Mouse (Mus musculus): ENCODE results near the gene Slc15a3. TPM values are rescaled to one million over a fixed set of nuclear protein-coding genes. Genes with fewer than 3 reads are reported as not detected.
A peak's percentile ranks its signal among the peaks of the same experiment; 100 is the strongest.

Gene Slc15a3
- total and polyA plus RNA-seq, 2 experiments from 2014 or later: 0.59 to 2.7 TPM

GRCm38 (mm10) chr19:10895016-10895528 lies 55.5 kb downstream of the Slc15a3 start, which contains the start of gene Prpf19:
TSS of gene Prpf19 (plus strand) at chr19:10895231.
- peak within 1 kb of the TSS; percentile 96 for H3K9ac ChIP-seq (replicated peaks; ENCODE audit: low read depth, low read length)
- 0 out of 2 replicates have a peak, but pooled peaks have one; percentile 43 for TF ChIP-seq EP300 (IDR thresholded peaks at IDR 0.05; ENCODE audit: low read depth)
- 0 out of 2 replicates have a peak, but pooled peaks have one; percentile 5 for TF ChIP-seq CTCF (IDR thresholded peaks at IDR 0.05; ENCODE audit: low read depth)
- DNase-seq (ENCODE audit: low spot score): peak; percentile 99
- H3K9me3 ChIP-seq (replicated peaks; ENCODE audit: control insufficient read depth, low read length): no peaks in the 10 kb centered on the region
- no peaks in the 10 kb centered on the region for H3K27me3 ChIP-seq (ENCODE audit: control insufficient read depth, insufficient read depth, low read length)
- H3K27ac ChIP-seq (ENCODE audit: low read depth): peak within 1 kb of the TSS; percentile 96
- H3K4me1 ChIP-seq (ENCODE audit: control insufficient read depth, insufficient read depth): peaks cover 25% of the 10 kb centered on the region
- H3K4me2 ChIP-seq (ENCODE audit: low read depth, low read length): peak within 1 kb of the TSS; percentile 90
- H3K36me3 ChIP-seq (replicated peaks; ENCODE audit: control insufficient read depth, insufficient read depth, low read length): peaks cover 25% of the 10 kb centered on the region
- ATAC-seq (ENCODE audit: insufficient read depth, low read depth): peak; percentile 93
- WGBS: under 1% methylated on average over 42 of the region's 43 CpGs
- H3K4me3 ChIP-seq (ENCODE audit: low read depth, low read length): peak within 1 kb of the TSS; percentile 93

GRCm38 (mm10) chr19:10895708-10896107 lies 56.2 kb downstream of the Slc15a3 start:
- Histone ChIP-seq H3K27me3 (ENCODE audit: control insufficient read depth, insufficient read depth, low read length) (no peaks in the 10 kb centered on the region), H3K4me3 (ENCODE audit: low read depth, low read length) (peak overlapping the region; percentile 93), H3K27ac (ENCODE audit: low read depth) (peak overlapping the region; percentile 96), H3K9ac (replicated peaks; ENCODE audit: low read depth, low read length) (peak overlapping the region; percentile 96), H3K4me2 (ENCODE audit: low read depth, low read length) (peak overlapping the region; percentile 90), H3K4me1 (ENCODE audit: control insufficient read depth, insufficient read depth) (peaks cover 32% of the 10 kb centered on the region), H3K9me3 (replicated peaks; ENCODE audit: control insufficient read depth, low read length) (no peaks in the 10 kb centered on the region), H3K36me3 (replicated peaks; ENCODE audit: control insufficient read depth, insufficient read depth, low read length) (peaks cover 31% of the 10 kb centered on the region)
- no peak for TF ChIP-seq CTCF (IDR thresholded peaks at IDR 0.05; ENCODE audit: low read depth)
- TF ChIP-seq EP300 (IDR thresholded peaks at IDR 0.05; ENCODE audit: low read depth): no peak
- WGBS: 1% methylated on average over 16 of the region's 16 CpGs
- DNase-seq (ENCODE audit: low spot score) (no peak), ATAC-seq (ENCODE audit: insufficient read depth, low read depth) (no peak)

- Histone ChIP-seq H3K4me1 (ENCODE audit: control insufficient read depth, insufficient read depth) (peaks cover 32% of the 10 kb centered on the region), H3K9ac (replicated peaks; ENCODE audit: low read depth, low read length) (peak overlapping the region; percentile 96), H3K27ac (ENCODE audit: low read depth) (peak overlapping the region; percentile 96), H3K9me3 (replicated peaks; ENCODE audit: control insufficient read depth, low read length) (no peaks in the 10 kb centered on the region), H3K27me3 (ENCODE audit: control insufficient read depth, insufficient read depth, low read length) (no peaks in the 10 kb centered on the region), H3K4me2 (ENCODE audit: low read depth, low read length) (peak overlapping the region; percentile 90), H3K4me3 (ENCODE audit: low read depth, low read length) (peak overlapping the region; percentile 93), H3K36me3 (replicated peaks; ENCODE audit: control insufficient read depth, insufficient read depth, low read length) (peaks cover 43% of the 10 kb centered on the region)
- ATAC-seq (ENCODE audit: insufficient read depth, low read depth) (peak; percentile 25; the same call in 1 of the 2 replicates), DNase-seq (ENCODE audit: low spot score) (peak; percentile 82)
- no peak for TF ChIP-seq EP300 (IDR thresholded peaks at IDR 0.05; ENCODE audit: low read depth)
- no peak for TF ChIP-seq CTCF (IDR thresholded peaks at IDR 0.05; ENCODE audit: low read depth)
- 20% methylated on average over 7 of the region's 7 CpGs for WGBS
These were observed 57.3 kb downstream of the Slc15a3 start for GRCm38 (mm10) chr19:10896849-10897248.

DNA sequence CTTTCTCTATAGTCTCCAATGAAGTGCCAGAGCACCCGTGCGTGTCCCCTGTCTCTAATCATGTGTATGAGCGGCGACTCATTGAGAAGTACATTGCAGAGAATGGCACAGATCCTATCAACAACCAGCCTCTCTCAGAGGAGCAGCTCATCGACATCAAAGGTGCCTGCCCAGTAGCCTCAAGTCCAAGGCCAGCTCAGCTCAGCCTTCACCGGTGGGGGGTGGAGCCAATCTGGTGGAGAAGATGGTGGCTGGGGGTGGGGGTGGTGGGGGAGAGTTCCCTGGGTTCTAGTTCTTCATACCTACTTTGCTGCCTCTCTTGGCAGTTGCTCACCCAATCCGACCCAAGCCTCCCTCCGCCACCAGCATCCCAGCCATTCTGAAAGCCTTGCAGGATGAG lies 58.0 kb downstream of the Slc15a3 start:
- H3K27ac ChIP-seq (ENCODE audit: low read depth): peak overlapping the region; percentile 96
- 50% methylated on average over 8 of the region's 8 CpGs for WGBS
- no peaks in the 10 kb centered on the region for H3K27me3 ChIP-seq (ENCODE audit: control insufficient read depth, insufficient read depth, low read length)
- no peaks in the 10 kb centered on the region for H3K9me3 ChIP-seq (replicated peaks; ENCODE audit: control insufficient read depth, low read length)
- no peak for DNase-seq (ENCODE audit: low spot score)
- ATAC-seq (ENCODE audit: insufficient read depth, low read depth): no peak
- TF ChIP-seq CTCF (IDR thresholded peaks at IDR 0.05; ENCODE audit: low read depth) (no peak), EP300 (IDR thresholded peaks at IDR 0.05; ENCODE audit: low read depth) (no peak)
- H3K4me3 ChIP-seq (ENCODE audit: low read depth, low read length): peak overlapping the region; percentile 93; the same call in 1 of the 2 replicates
- peaks cover 49% of the 10 kb centered on the region for H3K36me3 ChIP-seq (replicated peaks; ENCODE audit: control insufficient read depth, insufficient read depth, low read length)
- H3K4me1 ChIP-seq (ENCODE audit: control insufficient read depth, insufficient read depth): peaks cover 32% of the 10 kb centered on the region
- H3K4me2 ChIP-seq (ENCODE audit: low read depth, low read length): peak overlapping the region; percentile 90
- peak overlapping the region; percentile 96; the same call in 1 of the 2 replicates for H3K9ac ChIP-seq (replicated peaks; ENCODE audit: low read depth, low read length)

- no peak overlapping the region for H3K4me3 ChIP-seq (ENCODE audit: low read depth, low read length)
- ATAC-seq (ENCODE audit: insufficient read depth, low read depth): peak; percentile 28; the same call in 1 of the 2 replicates
- no peaks in the 10 kb centered on the region for H3K9me3 ChIP-seq (replicated peaks; ENCODE audit: control insufficient read depth, low read length)
- 16% methylated on average over 6 of the region's 6 CpGs for WGBS
- peaks cover 36% of the 10 kb centered on the region for H3K4me1 ChIP-seq (ENCODE audit: control insufficient read depth, insufficient read depth)
- peak; percentile 49 for DNase-seq (ENCODE audit: low spot score)
- peak overlapping the region; percentile 62 for H3K27ac ChIP-seq (ENCODE audit: low read depth)
- H3K36me3 ChIP-seq (replicated peaks; ENCODE audit: control insufficient read depth, insufficient read depth, low read length): peaks cover 77% of the 10 kb centered on the region
- no peaks in the 10 kb centered on the region for H3K27me3 ChIP-seq (ENCODE audit: control insufficient read depth, insufficient read depth, low read length)
- H3K4me2 ChIP-seq (ENCODE audit: low read depth, low read length): no peak overlapping the region
- TF ChIP-seq CTCF (IDR thresholded peaks at IDR 0.05; ENCODE audit: low read depth) (no peak), EP300 (IDR thresholded peaks at IDR 0.05; ENCODE audit: low read depth) (no peak)
- no peak overlapping the region for H3K9ac ChIP-seq (replicated peaks; ENCODE audit: low read depth, low read length)
These were observed 60.8 kb downstream of the Slc15a3 start for GRCm38 (mm10) chr19:10900315-10900714.
